Mouse (Mus musculus): ENCODE measurements at regions not wholly inside any gene's neighbourhood (a gene's known extent, or its start where the extent isn't known, plus 50 kb on each side); places are given as distances from the start of the nearest gene placed in this dataset.

DNA sequence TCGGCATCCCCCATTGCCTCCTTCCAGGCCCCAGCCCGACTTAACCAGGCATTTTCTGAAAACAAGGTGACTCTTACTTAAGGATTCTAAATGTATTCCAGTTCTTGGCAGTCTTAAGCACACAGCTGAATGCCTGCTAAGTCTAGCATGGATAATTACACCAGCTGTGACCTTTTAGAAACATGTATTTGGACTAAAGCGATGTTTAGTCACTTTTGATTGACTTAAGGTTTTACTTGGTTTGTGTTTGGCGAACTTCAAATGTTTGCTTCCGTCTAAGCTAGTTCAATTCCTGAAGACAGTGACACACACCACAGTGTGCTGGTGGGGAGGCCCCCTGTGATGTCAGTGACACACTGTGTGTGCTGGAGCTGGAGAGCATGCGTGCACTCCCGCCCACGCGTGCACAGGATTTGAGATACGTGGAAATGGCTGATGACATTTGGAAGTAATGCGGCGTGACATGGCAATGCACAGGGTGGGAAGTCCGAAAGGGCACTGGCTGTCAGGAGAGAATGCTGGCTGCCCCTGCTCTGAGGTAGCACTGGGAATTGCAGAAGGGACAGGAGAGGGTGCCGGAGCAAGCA lies 179.0 kb upstream of the Cdh13 start:
- 67% methylated on average over 14 of the region's 14 CpGs for WGBS
- no peak overlapping the region for H3K9ac ChIP-seq
- no peak for ATAC-seq (ENCODE audit: borderline replicate concordance, extremely low read depth, low FRiP score, low TSS enrichment)
- no peak overlapping the region for H3K27ac ChIP-seq
- no peaks in the 10 kb centered on the region for H3K36me3 ChIP-seq
- no peaks in the 10 kb centered on the region for H3K9me3 ChIP-seq
- no peak overlapping the region for H3K4me2 ChIP-seq
- H3K4me1 ChIP-seq: no peaks in the 10 kb centered on the region
- no peak overlapping the region for H3K4me3 ChIP-seq
- H3K27me3 ChIP-seq: no peaks in the 10 kb centered on the region

DNA sequence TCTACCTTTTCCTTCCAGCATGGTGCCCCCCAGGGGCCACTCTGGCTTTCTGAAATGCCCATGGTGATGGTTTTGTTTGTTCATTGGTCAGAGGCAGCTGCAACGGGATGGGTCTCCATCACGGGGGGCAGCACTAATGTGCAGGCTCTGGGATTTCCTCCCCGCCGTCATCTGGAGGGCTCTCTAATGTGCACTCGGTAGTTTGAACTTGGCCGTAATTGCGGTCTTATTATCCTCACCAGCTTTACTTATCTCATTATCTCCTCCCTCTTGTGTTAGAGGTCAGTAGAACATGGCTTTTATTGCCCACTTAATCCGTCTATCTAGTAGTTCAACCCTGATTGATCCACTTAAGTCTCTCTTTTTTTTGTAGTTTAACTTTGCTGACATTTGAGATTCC lies 182.2 kb upstream of the Cdh13 start:
- Histone ChIP-seq H3K9me3 (no peaks in the 10 kb centered on the region), H3K4me1 (no peaks in the 10 kb centered on the region), H3K27ac (no peak overlapping the region), H3K27me3 (no peaks in the 10 kb centered on the region), H3K4me2 (no peak overlapping the region), H3K9ac (no peak overlapping the region), H3K36me3 (no peaks in the 10 kb centered on the region), H3K4me3 (no peak overlapping the region)
- WGBS: 59% methylated on average over 8 of the region's 8 CpGs
- ATAC-seq (ENCODE audit: borderline replicate concordance, extremely low read depth, low FRiP score, low TSS enrichment): no peak

DNA sequence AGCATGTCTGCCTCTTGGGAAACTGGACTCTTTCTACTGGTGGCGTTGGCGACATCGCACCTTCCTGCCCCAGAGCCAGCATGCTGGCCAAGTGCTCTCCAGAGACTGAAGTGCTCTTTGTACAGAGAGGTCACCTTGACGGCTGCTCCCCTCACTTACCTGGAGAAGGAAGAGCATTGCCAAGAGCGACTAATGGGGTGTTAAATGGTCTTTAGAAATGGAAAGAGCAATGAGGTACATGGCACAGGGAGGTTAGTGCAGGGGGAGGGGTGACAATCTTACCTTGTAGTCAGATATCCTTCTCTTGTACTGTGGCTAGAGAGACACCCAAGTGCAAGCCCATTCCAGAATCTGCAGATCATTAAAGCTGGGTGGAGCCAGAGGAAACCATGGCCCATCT lies 220.8 kb upstream of the Cdh13 start:
- Histone ChIP-seq H3K4me2 (no peak overlapping the region), H3K36me3 (no peaks in the 10 kb centered on the region), H3K9ac (no peak overlapping the region), H3K4me3 (no peak overlapping the region), H3K9me3 (no peaks in the 10 kb centered on the region), H3K4me1 (no peaks in the 10 kb centered on the region), H3K27ac (no peak overlapping the region), H3K27me3 (no peaks in the 10 kb centered on the region)
- ATAC-seq (ENCODE audit: borderline replicate concordance, extremely low read depth, low FRiP score, low TSS enrichment): no peak
- WGBS: 31% methylated on average over 5 of the region's 5 CpGs

DNA sequence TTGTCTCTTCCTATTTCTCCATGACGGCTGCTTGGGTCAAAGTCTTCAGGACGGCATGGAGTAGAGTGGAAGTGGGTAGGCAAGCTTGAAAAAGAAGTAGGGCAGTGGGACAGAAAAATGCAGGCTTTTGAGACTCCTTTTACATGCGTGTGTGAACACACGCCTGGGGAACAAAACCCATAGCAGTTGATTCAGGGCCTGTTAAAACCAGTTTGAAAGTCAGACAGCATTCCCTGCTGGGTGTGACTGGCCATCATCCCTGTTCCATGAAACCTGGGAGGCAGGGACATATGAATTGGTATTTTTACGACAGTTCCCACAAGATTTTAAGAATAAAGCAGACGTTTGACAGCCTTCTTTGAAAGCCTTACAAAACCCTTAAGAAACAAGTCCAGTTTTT lies 226.8 kb upstream of the Cdh13 start:
- Histone ChIP-seq H3K9ac (no peak overlapping the region), H3K27ac (no peak overlapping the region), H3K4me2 (no peak overlapping the region), H3K9me3 (no peaks in the 10 kb centered on the region), H3K27me3 (no peaks in the 10 kb centered on the region), H3K4me3 (no peak overlapping the region), H3K4me1 (no peaks in the 10 kb centered on the region), H3K36me3 (no peaks in the 10 kb centered on the region)
- WGBS: 89% methylated on average over 6 of the region's 6 CpGs
- ATAC-seq (ENCODE audit: borderline replicate concordance, extremely low read depth, low FRiP score, low TSS enrichment): no peak

DNA sequence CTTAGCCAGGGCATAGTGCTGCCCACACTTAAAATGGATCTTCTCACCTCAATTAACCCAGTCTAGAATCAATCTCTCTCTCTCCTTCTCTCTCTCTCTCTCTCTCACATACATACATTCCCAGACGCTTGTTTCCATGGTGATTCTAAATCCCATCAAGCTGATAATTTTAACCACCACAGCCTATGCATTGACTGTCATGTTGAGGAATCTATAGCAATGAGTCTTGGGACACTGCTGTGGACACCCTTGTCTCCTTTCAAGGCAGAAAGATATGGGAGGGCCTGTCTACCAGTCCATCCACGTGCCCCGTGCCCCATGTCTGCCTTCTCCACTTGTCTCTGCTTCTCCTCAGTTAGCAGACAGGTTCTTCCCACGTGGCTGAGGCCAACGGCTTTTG lies 228.0 kb upstream of the Cdh13 start:
- WGBS: 66% methylated on average over 5 of the region's 5 CpGs
- Histone ChIP-seq H3K27me3 (no peaks in the 10 kb centered on the region), H3K4me1 (no peaks in the 10 kb centered on the region), H3K27ac (no peak overlapping the region), H3K36me3 (no peaks in the 10 kb centered on the region), H3K9me3 (no peaks in the 10 kb centered on the region), H3K4me3 (no peak overlapping the region), H3K4me2 (no peak overlapping the region), H3K9ac (no peak overlapping the region)
- ATAC-seq (ENCODE audit: borderline replicate concordance, extremely low read depth, low FRiP score, low TSS enrichment): no peak

DNA sequence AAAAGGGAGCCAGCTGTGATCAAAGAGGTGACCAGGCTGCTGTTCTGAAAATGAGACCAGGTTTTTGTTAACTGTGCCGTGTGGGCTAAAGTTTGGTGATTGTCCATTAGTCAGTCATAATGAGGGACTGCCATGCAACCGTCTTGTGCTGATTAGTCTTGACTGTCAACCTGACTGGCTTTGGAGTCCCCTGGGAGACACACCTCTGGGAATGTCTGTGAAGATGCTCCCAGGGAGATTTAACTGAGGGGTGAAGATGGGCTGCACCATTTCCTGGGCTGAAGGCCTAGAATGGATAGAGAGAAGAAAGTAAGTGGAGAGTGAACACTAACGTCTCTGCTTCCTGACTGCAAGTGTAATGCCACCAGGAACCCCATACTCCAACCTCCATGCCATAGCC lies 233.1 kb upstream of the Cdh13 start:
- WGBS: 87% methylated on average over 3 of the region's 3 CpGs
- H3K36me3 ChIP-seq: no peaks in the 10 kb centered on the region
- ATAC-seq (ENCODE audit: borderline replicate concordance, extremely low read depth, low FRiP score, low TSS enrichment): no peak
- no peaks in the 10 kb centered on the region for H3K9me3 ChIP-seq
- no peaks in the 10 kb centered on the region for H3K27me3 ChIP-seq
- H3K9ac ChIP-seq: no peak overlapping the region
- H3K4me1 ChIP-seq: no peaks in the 10 kb centered on the region
- H3K4me3 ChIP-seq: no peak overlapping the region
- no peak overlapping the region for H3K27ac ChIP-seq
- no peak overlapping the region for H3K4me2 ChIP-seq

DNA sequence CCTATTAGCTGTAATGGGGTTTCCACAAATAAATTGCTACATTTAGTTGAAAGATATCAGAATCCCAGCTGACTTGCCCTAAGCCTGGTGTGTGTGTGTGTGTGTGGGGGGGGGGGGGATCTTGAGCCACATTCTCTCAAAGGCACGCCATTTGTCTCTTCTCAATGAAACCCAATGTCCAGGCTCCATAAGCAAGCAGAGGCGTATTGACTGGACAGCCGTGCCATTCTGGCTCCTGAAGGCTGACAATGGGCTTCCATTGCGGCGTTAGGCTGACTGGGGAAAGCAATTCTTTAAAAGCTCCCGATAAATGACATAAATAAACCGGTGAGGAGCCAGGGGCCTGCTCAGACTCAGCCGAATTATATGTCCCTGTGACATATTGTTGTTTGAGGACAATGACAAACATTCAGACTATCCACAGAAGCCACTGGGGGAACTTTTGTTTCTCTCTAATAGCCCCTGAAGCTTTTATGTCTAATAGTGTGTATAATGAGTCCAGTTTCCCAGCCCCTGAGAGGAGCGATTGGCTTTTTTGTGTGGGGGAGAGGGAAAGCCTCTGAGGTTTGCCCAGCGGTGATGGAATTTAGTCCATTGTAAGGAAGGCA lies 240.6 kb upstream of the Mphosph6 start:
- no peaks in the 10 kb centered on the region for H3K36me3 ChIP-seq
- H3K27me3 ChIP-seq: no peaks in the 10 kb centered on the region
- H3K4me2 ChIP-seq: no peak overlapping the region
- H3K9me3 ChIP-seq: no peaks in the 10 kb centered on the region
- no peak overlapping the region for H3K27ac ChIP-seq
- WGBS: 69% methylated on average over 10 of the region's 10 CpGs
- H3K9ac ChIP-seq: no peak overlapping the region
- no peak overlapping the region for H3K4me3 ChIP-seq
- no peaks in the 10 kb centered on the region for H3K4me1 ChIP-seq
- ATAC-seq (ENCODE audit: borderline replicate concordance, extremely low read depth, low FRiP score, low TSS enrichment): no peak

DNA sequence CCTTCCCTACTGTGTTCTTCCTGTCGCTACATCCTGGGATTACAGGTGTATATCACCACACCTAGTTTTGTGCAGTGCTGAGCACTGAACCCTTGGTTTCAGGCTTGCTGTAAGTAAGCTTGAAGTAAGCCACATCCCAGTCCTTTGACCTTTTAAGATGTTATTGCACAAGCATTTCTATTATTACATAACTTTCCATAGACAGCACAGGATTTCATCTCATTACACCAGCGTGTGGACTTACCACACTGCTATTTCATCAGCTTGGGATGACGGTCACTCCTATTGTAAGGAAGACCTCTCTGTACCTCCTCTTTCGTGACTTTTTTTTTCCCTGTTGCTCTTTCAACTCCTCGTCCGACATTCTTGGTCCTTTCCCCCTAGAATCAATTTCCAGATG lies 239.5 kb upstream of the Mphosph6 start:
- ATAC-seq (ENCODE audit: borderline replicate concordance, extremely low read depth, low FRiP score, low TSS enrichment): no peak
- Histone ChIP-seq H3K4me1 (no peaks in the 10 kb centered on the region), H3K9ac (no peak overlapping the region), H3K4me2 (no peak overlapping the region), H3K27ac (no peak overlapping the region), H3K36me3 (no peaks in the 10 kb centered on the region), H3K27me3 (no peaks in the 10 kb centered on the region), H3K9me3 (no peaks in the 10 kb centered on the region), H3K4me3 (no peak overlapping the region)
- 74% methylated on average over 6 of the region's 6 CpGs for WGBS

DNA sequence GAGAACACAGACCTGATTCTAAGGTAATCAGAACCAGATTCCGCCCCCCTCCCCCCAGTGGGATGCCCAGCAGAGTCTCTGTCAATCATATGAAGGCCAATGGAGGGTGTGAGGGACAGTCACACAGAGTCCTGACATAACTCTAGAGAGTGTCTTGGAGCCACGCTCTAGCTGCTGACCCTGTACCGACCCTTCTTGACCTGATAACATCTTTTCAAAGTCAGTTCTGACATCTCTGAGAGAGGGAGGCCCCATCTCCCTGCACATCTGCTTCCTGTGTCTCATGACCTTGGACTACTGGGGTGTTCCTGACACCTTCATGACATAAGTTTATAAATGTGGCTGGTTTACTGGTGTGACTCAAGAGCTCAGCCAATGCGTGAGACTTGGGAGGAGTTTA lies 236.1 kb upstream of the Mphosph6 start:
- no peak overlapping the region for H3K4me3 ChIP-seq
- no peak overlapping the region for H3K9ac ChIP-seq
- no peaks in the 10 kb centered on the region for H3K27me3 ChIP-seq
- no peaks in the 10 kb centered on the region for H3K4me1 ChIP-seq
- no peak overlapping the region for H3K27ac ChIP-seq
- 33% methylated on average over 4 of the region's 4 CpGs for WGBS
- ATAC-seq (ENCODE audit: borderline replicate concordance, extremely low read depth, low FRiP score, low TSS enrichment): no peak
- H3K9me3 ChIP-seq: no peaks in the 10 kb centered on the region
- no peak overlapping the region for H3K4me2 ChIP-seq
- H3K36me3 ChIP-seq: no peaks in the 10 kb centered on the region

DNA sequence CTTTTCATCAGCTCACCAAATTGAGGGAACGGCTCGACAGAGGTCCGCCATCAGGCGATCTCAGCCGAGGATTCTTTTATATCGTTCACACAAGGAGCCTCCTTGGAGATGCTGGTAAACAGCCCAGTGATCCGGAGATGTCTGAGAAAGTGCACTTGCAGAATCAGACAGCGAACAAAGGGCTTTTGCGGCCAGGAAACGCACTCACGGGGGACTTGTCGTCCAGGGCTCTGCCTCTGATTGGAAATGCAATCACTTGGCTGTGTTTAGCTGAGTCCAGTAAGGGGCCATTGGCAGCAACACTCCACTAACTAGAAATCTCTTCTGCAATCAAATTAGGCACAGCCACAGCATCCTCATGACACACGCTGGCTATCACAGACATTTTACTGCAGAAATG lies 232.3 kb upstream of the Mphosph6 start:
- H3K4me1 ChIP-seq: no peaks in the 10 kb centered on the region
- no peak overlapping the region for H3K4me3 ChIP-seq
- no peak overlapping the region for H3K4me2 ChIP-seq
- H3K9me3 ChIP-seq: no peaks in the 10 kb centered on the region
- H3K36me3 ChIP-seq: no peaks in the 10 kb centered on the region
- no peak overlapping the region for H3K9ac ChIP-seq
- H3K27ac ChIP-seq: no peak overlapping the region
- ATAC-seq (ENCODE audit: borderline replicate concordance, extremely low read depth, low FRiP score, low TSS enrichment): no peak
- 68% methylated on average over 13 of the region's 13 CpGs for WGBS
- H3K27me3 ChIP-seq: no peaks in the 10 kb centered on the region

DNA sequence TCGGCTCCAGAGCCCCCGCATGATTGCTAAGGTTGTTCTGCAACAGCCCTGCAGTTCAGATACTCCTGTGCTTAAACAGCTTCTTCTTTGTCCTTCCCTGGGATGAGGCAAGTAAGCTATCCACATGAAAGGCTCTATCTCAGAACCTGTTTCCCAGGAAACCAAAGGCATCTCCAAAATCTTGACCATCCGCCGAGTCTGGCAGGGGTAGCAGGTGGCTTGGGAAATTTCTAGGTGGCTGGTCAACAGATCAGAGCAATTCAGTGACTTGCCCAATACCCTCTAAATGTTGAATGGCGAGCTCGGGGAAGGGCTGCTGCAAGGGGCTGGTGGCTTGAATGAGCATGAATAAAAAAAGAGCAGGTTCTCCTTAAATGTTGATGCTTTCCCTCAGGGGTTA lies 229.7 kb upstream of the Mphosph6 start:
- Histone ChIP-seq H3K4me1 (no peaks in the 10 kb centered on the region), H3K4me3 (no peak overlapping the region), H3K27me3 (no peaks in the 10 kb centered on the region), H3K36me3 (no peaks in the 10 kb centered on the region), H3K27ac (no peak overlapping the region), H3K9me3 (no peaks in the 10 kb centered on the region), H3K4me2 (no peak overlapping the region), H3K9ac (no peak overlapping the region)
- no peak for ATAC-seq (ENCODE audit: borderline replicate concordance, extremely low read depth, low FRiP score, low TSS enrichment)
- 66% methylated on average over 6 of the region's 6 CpGs for WGBS

DNA sequence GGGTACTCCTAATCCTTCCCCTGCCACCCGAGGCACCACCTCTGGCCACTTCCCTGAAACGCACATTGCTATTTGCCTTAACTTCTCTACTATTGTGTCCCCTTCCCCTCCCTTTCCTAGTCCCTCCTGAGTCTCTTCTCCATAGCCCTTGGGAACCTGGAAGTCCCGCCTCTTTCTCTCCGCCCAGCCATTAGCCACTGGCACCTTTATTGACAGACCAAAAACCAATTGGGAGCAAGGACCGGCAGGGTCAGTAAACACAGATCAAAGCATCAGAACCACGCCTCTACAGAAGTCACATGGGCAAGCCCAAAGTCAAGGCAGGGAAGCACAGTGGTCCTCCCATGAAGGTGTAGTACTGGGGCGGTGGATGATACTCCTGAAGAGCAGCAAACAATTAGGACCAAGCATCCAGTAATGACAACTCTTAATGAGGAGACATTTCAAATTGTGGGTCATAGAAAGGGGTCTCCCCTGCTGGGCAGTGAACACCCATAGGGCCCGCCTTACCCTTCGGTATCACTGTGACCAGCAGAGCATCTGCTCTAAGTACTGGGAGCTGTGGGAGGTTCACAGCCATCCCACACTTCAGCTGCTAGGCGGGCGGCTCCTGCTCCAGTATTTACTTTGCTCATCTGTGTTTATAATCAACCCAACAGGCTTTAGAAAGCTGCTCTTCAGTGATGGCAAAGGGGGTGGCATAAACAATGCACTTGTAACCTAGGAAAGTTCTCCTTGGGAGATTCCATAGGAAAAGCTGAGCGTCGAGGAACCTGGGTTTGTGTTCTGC lies 226.5 kb upstream of the Mphosph6 start:
- WGBS: 84% methylated on average over 13 of the region's 13 CpGs
- Histone ChIP-seq H3K4me2 (no peak overlapping the region), H3K36me3 (no peaks in the 10 kb centered on the region), H3K27ac (no peak overlapping the region), H3K9ac (no peak overlapping the region), H3K4me3 (no peak overlapping the region), H3K4me1 (no peaks in the 10 kb centered on the region), H3K9me3 (no peaks in the 10 kb centered on the region), H3K27me3 (no peaks in the 10 kb centered on the region)
- ATAC-seq (ENCODE audit: borderline replicate concordance, extremely low read depth, low FRiP score, low TSS enrichment): no peak
